Mouse (Mus musculus): ENCODE measurements around the gene Sstr1. TPM values are rescaled to one million over a fixed set of nuclear protein-coding genes. Genes with fewer than 3 reads are reported as not detected.

Gene Sstr1
- not detected in 4 replicates for total RNA-seq (2023)

GRCm38 (mm10) chr12:58211163-58212071 is at the start of gene Sstr1:
TSS of gene Sstr1 (plus strand) at chr12:58211772.

Other genes with a start within 250 kb of the Sstr1 start
- gene Clec14a, start 57.5 kb downstream of the Sstr1 start, total RNA-seq (2023), result not detected in 4 replicates

Data from B cell, adult 62 days (primary cell).